Mouse (Mus musculus): Measurements from ENCODE around the gene Mov10.
"Not testable (repeated sequence)": the region's sequence is repeated elsewhere in the genome, so short reads cannot be mapped to it uniquely, and the experiment has no call there.

Gene Mov10

GRCm38 (mm10) chr3:104780561-104781420, 37.6 kb downstream of the Mov10 start, which contains the start of gene Ppm1j:
Ppm1j (plus strand) TSS chr3:104781056.
- DNase-seq (ENCODE audit: low spot score) = peak; percentile 75

GRCm38 (mm10) chr3:104779949-104780348, 38.4 kb downstream of the Mov10 start:
- DNase-seq (ENCODE audit: low spot score) = peak; percentile 87

- DNase-seq (ENCODE audit: low spot score) = peak; percentile 69
Observed at GRCm38 (mm10) chr3:104777342-104777741, 41.0 kb downstream of the Mov10 start.

- DNase-seq (ENCODE audit: low spot score) = no peak
Observed at GRCm38 (mm10) chr3:104773301-104773700, 45.1 kb downstream of the Mov10 start.

GRCm38 (mm10) chr3:104771460-104771859, 46.9 kb downstream of the Mov10 start:
- no peak for DNase-seq (ENCODE audit: low spot score)

GRCm38 (mm10) chr3:104770918-104771317, 47.4 kb downstream of the Mov10 start:
- DNase-seq (ENCODE audit: low spot score) = no peak

- peak; percentile 62 for DNase-seq (ENCODE audit: low spot score)
Observed at GRCm38 (mm10) chr3:104770035-104770434, 48.3 kb downstream of the Mov10 start.

GRCm38 (mm10) chr3:104769135-104769534, 49.2 kb downstream of the Mov10 start:
- no peak for DNase-seq (ENCODE audit: low spot score)

GRCm38 (mm10) chr3:104767716-104768115, 50.6 kb downstream of the Mov10 start:
- DNase-seq (ENCODE audit: low spot score) = no peak

- DNase-seq (ENCODE audit: low spot score) = no peak
Observed at GRCm38 (mm10) chr3:104767141-104767540, 51.2 kb downstream of the Mov10 start.

- peak; percentile 47 for DNase-seq (ENCODE audit: low spot score)
Observed at GRCm38 (mm10) chr3:104765021-104765420, 53.3 kb downstream of the Mov10 start.

GRCm38 (mm10) chr3:104762103-104762863, 56.1 kb downstream of the Mov10 start:
- DNase-seq (ENCODE audit: low spot score) = not testable (repeated sequence)

- DNase-seq (ENCODE audit: low spot score) = no peak
Observed at GRCm38 (mm10) chr3:104758869-104759268, 59.5 kb downstream of the Mov10 start.

- DNase-seq (ENCODE audit: low spot score) = peak; percentile 91
Observed at GRCm38 (mm10) chr3:104758406-104758805, 60.0 kb downstream of the Mov10 start.

- peak; percentile 50 for DNase-seq (ENCODE audit: low spot score)
Observed at GRCm38 (mm10) chr3:104752845-104753244, 65.5 kb downstream of the Mov10 start.

Measured in embryo, embryonic 10.5 days (tissue).